Mouse (Mus musculus): ENCODE results near the gene Kcnt1.
"Not testable (repeated sequence)": the region's sequence is repeated elsewhere in the genome, so short reads cannot be mapped to it uniquely, and the experiment has no call there.

Kcnt1 gene

DNA sequence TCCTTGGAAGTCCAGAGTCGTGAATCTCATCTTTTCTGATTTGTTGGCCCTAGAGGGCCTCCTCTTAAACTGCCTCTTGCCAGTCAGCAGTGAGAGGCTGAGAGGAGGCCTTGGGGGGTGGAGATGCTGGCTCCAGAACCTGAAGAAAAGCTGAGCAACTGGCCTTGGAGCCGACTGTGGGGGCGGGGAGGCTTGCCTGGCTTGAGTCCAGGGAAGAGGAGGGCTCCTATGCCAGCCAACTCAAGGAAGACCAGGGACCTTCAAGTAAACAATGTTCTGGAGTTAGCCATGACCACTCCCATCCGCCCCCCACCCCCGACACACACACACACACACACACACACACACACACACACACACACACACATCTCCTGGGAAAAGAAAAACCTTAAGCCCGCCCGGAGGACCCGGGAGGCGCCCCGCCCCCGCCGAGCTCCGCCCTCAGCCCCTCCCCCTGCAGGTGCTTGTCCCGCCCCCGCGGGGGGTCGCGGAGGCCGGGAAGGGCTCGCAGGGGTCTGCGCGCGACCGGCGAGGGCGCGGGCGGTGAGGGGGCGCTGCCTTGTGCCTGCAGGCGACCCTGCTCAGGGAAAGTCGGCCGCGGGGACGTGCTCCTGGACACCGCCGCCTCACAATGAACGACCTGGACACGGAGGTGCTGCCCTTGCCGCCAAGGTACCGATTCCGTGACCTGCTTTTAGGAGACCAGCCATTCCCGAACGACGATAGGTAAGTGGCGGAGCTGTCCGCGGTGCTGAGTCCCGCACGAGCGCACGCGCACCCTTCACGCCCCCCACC lies at the start of gene Kcnt1:
TSS of gene Kcnt1 (plus strand) at position 398 of the 795 bp plus-strand sequence.
- peak; percentile 57 for DNase-seq

DNA sequence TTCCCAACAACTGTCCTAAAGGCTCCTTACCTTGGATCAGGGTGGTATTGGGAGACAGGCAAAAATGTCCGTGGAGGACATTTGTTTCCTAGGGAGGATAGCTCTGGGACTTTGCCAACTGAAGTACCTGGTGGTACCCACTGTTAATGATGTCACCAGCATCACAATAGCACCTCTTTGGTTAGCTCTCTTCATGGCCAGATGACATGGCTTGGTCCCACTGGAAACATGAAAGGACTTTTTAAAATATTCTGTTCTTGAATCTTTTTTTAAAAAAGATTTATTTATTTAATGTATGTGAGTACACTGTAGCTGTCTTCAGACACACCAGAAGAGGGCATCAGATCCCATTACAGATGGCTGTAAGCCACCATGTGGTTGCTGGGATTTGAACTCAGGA lies 47.8 kb upstream of the Kcnt1 start, which contains the start of gene Glt6d1:
TSS of gene Glt6d1 (minus strand) at position 101 of the 400 bp plus-strand sequence.
- DNase-seq, result not testable (repeated sequence)

DNA sequence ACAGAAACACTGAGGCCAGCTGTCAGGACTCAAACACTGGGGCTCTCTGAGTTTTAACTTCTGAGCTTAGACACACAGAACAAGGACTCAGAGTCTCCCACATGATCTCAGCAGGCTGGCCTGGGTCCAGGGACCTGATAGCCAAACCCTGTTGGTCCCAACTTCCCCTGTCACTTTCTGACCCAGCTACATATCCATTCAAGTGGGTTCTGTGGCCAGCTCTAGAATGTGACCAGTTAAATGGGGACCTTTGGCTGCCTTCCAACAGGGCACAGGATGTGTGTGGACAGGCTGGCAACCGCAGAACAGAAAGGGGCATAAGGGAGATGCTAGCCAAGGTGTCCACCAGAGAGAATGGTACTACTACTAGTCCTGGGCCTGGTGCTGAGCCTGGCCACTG lies 40.7 kb upstream of the Kcnt1 start, which contains the start of gene Lcn9:
TSS of gene Lcn9 (plus strand) at position 348 of the 400 bp plus-strand sequence.
- DNase-seq, result no peak

DNA sequence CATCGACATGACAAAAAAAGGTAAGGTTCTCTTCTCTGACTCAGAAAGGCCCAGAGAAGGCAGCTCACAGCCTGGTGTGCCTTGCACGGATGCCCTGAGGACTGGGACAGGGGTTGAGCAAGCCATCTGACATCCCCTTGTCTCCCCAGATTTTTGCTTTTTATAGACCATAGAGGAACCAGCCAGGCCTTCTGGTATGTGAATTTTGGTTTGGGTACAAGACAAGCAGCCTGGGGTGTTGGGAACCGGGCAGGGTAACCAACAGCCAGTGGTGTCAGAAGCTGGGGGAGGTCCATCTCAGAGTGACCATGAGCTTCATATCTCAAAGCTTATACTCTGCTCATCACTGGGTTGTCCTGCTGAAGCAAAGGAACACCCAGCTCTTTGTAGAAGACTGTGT lies 38.8 kb upstream of the Kcnt1 start:
- no peak for DNase-seq

DNA sequence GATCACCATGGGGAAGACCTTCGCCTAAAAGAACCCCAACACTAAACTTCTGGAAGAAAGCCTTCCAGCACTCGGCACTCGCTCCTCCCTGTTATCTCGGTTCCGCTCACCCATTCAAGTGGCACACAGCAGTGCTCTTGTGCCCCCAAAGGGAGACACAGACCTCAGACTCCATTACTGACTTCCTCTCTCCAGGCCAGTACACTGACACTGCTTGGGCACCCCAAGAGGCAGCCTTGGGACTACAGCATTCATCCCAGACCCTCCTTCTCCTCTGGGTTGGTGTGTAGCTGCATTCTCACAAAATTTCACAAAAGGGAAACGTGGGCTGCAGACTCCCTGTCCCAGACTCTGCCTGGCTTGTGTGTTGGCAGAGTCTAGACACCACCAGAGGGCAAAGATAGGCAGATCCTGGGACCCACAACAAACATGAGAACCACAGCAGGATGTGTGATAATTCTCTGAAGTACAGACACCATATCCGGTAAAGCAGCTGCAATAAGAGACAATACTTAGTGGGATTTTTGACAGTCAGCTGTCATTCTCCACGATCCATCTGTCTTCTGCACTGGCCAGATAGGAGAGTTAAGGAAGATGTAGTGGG lies 35.1 kb upstream of the Kcnt1 start:
- no peak for DNase-seq

DNA sequence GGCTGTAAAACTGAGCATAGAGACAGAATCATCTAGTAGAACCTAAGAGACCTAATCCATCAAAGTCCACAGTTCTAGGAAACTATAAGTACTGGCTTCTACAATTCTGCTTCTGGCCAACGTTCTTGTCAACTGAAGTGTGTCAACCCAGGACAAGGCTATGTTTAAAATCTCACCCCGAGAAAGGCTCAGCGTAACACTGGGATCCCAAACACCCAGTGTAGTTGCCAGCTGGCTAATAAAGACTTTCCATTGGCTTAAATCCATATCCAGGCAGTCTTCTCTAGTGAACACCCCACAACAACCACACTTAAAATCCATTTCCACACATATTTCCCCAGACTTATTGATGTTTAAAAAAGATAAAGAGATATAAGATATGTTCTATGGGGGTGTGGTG lies 32.7 kb upstream of the Kcnt1 start:
- no peak for DNase-seq

DNA sequence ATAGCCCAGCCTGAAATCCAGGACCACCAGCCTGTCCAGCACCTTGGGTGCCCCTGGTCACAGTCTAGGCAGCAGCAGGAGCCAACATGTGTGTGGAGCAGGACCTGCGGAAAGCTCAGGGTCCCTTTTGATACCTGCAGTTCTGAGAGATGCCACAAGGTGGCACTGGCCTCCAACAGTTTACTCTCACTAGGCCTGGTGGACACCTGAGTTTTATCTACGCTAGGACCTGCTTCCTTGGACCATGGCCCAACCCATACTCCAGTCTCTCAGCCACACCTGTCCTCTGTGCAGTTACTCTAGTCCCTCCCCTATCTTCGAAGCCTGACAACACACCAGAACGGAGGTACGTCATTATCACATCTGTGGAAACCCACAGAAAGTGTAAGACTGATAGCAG lies 27.2 kb upstream of the Kcnt1 start:
- DNase-seq, result peak; percentile 79

DNA sequence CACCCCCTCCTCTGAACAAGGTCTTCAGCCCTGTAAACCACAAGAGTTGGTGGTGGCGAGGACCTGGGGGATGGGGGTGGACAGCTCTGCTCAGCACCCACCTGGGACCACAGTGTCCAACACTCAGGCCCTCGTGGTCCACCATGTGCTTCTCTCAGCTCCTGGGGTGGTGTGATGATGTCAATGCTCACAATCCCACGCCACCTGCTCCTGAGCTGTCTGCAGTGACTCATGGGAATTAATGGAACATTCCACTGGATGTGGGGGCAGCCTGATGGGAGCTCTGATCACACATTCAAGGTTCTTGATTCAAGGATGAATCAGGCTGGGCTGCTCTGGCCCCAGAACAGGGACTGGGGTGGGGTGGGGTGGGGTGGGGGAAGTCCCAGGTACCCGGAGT lies 21.4 kb upstream of the Kcnt1 start:
- no peak for DNase-seq

DNA sequence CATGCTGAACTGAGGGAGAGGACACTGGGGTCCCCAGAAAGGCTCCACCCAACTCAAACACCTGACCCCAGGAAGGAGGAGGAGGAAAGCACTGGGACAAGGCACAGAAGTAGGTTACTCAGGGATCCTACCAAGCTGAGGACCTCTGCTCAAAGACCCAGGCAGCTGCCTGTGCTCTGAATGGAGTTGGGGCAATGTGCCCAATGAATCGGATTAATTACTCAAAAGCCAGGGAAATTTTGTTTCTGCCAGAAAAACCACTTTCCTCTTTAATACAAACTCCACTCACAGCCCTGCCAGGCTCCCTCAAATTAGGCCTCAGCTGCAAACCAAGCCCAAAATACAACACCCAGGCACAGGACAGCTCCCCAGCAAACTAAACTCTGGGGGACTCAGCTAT lies 20.8 kb upstream of the Kcnt1 start:
- no peak for DNase-seq

DNA sequence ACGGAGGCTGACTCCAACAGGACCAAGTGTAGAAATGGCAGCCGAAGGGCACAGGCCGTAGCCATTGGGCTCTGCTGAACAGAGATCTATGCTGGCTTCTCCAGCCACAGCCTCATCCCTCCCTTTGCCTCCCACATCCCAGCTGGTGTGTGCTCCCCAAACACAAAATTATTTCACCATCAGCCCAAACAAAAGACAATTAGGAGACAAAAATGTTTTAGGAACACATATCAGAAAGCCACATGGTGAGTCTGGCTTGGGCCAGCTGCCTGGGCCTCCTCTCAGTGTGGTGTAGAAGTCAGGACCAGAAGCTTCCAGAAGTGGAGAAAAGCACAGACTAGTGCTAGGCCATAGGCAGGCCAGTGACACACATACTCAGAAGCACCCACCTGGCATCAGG lies 19.4 kb upstream of the Kcnt1 start:
- DNase-seq, result no peak

DNA sequence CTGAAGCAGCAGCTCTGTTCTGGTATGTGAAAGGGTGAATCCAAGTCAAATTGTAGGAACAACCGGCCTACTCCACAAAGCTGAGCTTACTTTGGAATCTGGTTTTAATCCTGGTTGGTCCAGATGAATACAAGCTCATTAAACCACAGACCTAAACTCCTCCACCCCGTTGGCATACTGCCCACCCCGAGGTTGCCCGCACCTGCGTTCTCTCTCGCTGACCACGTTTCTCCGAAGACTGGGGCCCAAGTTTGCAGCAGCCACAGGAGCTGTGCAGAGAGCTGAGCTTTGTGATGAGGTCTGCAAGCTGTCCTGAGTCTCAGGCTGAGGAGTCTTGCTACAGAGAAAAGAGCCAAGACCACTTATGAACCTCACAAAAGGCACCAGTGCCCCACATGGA lies 17.0 kb upstream of the Kcnt1 start:
- DNase-seq, result no peak

DNA sequence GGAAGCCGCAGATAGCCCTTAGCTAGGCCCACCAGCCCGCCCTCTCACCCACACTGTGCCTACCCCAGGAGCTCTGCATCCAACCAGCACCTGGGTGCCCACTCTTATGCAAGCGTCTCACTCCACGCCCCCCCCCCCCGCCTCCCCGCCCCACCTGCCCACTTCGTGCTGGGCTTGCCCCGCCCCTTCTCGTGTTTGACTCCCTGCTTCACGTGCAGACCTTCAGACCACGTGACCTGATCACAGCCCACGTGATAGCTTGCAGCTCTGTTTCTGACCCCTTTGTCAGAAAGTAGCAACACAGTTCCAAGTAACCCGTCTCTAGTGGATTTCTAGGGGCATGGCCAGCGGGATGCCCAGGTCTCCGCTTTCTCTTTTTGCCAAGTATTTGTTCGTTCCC lies 16.3 kb upstream of the Kcnt1 start, which contains the start of gene Sohlh1:
TSS of gene Sohlh1 (minus strand) at position 23 of the 400 bp plus-strand sequence.
- no peak for DNase-seq

DNA sequence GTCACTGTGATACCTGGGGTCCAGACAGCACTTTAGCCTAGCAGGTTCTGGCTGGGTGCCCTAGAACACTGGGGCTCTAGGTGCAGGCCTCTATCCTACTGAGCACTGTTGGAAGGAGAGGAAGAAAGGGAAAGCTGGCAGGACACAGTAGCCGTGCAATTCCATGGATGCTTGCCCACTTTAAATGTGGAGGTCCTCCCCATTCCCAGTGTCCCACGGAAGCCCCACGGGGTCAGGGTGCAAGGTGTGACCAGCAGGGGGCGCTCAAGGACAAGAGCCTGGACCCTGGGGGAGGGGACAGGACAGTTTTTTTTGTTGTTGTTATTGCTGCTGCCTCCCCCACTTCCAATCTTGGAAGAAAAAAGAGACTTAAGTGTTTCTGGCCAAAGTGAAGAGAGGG lies 13.2 kb upstream of the Kcnt1 start:
- peak; percentile 63 for DNase-seq

DNA sequence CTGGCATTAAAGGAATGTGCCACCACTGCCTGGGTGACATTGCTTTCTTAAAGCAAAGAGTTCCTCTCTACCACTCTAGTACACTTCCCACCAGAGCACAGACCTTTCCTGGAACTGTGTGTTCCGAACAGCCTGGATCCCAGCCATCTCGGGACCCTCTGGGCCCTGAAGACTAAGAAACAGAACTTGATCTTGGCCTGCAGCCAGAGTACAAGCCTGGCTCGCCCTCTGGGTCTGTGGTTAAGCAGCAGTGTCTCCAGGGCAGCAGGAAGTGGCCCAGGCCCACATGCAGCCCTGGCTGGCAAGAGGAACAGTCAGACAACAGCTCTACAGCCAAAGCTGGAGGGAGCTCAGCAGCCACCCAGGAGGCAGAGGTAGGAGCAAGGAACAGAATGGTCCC lies 10.9 kb upstream of the Kcnt1 start:
- DNase-seq, result peak; percentile 52

DNA sequence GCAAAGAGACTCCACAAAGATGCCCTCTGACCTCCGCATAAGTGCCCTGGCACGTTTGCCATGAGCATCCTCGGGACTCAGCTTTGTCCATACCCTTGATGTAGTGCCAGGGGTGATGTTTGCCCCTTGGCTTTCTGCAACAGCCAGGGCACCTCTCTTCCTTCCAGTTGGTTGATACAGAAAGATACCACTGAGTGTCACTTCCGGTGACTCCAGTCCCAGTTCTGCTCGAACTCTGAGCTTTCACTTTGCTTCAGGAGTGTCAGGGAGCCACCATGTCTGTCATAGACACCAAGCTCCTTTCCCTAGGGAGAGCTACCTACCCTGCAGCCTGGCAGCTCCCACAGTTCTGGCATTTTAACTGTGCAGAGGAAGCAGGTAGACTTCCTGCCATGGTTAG lies 9.5 kb upstream of the Kcnt1 start:
- DNase-seq, result no peak

DNA sequence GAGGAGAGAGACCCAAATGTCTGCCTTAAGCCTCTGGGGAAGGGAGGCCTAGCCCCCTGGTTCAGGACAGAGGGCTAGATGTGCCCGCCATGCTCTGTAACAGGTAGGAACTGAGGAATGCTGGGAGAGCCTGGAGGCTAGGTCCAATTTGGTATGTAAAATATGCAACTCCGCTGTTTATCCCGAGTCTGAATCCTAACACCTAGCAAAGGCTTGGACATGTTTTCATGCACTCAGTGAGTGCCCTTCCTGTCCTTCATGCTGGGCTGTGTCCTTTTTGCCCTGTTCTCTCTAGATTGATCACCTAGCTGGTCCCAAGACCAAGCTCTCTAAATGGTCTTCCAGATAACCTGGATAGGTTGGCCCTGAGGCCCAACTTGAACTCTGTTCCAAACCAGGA lies 3.6 kb upstream of the Kcnt1 start:
- no peak for DNase-seq

DNA sequence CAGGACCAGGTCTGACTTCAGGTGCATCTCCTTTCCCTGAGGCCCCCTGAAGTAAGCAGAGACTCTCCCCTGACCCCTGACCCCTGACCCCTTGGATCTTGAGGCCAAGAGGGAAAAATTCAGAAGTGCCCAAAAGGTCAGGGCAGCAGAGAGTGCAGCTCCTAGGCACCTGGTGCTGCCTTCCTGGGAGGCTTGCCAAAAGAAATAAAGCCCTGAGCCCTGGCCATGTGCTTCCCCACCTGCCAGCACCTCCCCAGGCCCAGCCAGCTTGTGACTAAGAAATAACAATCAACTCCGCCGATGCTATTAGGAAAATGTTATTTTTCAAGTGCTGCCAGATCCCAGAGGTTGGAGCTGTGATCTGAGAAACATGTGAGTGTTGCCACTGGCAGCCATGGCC lies 1.5 kb upstream of the Kcnt1 start:
- peak; percentile 48 for DNase-seq

DNA sequence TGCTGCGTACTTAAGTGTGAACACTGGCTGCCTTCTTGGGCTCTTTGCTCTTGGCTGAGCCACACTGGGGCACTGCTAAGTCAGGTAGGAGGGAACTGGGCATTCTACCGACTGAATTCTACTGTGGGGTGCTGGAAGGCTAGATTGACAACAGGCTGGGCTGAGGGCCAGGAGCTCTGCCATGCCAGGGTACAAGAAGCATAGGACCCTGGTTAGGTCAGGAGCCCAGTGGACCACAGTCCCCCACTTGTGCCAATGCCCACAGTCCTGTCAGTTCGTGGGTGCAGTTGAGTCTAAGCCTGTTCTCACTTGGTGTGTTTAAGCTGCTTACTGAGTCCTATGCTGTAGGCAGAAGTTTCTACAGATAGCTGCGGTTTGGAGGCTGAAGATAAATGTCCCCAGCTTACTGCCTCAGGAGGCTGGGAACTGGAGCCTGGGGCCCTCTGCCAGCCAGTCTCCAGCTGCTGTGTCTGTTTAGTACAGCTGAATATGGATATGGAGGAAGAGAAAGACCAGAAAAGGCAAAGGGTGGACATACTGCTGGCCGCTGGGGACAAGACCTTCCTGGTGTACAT lies 751 bp upstream of the Kcnt1 start:
- no peak for DNase-seq

DNA sequence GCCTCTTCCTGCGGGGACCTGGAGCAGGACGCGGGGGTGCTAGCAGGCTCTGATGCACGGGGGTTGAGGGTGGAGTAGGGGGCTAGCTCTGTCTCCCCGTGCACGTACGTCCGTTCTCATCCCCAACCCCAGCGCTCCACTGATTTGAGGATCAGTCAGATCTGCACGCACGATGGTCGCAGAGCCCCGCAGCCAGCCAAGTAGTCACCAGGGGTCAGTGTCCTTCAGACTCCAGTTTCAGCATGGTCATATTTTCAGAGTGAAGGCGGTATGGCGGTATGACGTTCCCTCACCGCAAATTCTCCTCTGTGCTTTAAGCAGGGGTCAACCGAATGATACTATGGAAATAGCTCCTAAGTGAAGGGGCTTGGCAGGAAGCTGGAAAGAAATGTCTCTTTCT lies 696 bp downstream of the Kcnt1 start:
- no peak for DNase-seq

DNA sequence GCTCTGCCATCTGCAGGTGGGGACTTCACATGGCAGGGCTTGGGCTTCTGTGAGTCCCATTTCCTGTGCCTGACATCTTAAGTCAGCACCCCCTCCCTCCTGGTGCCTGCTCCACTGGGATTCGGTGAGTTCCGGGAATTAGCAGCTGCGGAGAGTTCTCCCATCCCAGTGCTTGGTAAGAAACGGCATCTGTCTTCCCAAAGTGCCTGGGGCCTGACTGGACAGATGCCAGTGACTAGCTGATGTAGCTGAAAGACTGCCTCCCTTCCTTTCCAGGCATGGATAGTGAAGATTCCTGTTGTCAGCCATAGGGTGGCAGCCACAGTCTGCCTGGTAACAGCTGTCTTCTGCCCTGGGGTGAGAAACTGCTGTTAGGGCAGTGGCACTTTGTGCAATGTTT lies 1.9 kb downstream of the Kcnt1 start:
- DNase-seq, result no peak

DNA sequence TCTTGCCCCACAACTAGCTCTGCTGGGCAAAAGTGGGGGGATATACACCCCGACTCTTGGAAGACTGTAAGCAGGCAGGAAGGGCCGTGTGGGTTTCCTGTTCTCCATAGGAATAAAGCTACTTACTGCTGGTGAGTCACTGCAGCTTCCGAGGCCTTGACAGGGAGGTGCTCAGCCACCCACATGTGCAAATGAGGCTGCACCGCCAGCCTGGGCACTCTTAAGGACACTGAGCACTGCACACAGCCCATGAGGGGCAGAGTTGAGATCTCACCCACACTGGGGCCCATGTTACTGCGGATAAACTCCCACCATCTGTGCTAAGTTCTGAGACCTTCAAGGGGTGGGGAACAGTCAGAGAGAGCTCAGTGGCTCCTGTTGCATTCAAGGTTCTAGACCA lies 3.1 kb downstream of the Kcnt1 start:
- DNase-seq, result no peak

DNA sequence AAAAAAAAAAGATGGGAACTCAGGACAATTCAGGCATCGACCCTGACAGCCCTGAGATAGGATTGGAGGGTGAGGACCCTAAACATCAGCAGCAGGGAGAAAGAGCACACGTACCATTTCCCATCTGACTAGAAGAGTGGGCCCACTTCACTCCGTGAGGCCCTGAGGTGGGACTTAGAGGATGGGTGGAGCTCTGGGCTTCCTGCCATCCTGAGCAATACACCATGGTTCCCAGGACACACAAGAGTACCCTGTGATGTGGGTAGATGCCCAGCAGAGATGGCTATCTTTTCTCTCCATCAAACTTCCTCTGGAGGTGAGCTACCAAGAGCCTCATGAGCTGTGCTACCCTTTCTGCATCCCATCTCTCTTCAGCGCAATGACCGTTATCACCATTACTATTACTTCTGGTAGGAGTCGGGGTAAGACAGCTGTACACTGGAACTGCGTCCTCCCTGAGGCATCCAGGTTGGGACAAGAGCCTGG lies 13.8 kb downstream of the Kcnt1 start:
- DNase-seq, result no peak

DNA sequence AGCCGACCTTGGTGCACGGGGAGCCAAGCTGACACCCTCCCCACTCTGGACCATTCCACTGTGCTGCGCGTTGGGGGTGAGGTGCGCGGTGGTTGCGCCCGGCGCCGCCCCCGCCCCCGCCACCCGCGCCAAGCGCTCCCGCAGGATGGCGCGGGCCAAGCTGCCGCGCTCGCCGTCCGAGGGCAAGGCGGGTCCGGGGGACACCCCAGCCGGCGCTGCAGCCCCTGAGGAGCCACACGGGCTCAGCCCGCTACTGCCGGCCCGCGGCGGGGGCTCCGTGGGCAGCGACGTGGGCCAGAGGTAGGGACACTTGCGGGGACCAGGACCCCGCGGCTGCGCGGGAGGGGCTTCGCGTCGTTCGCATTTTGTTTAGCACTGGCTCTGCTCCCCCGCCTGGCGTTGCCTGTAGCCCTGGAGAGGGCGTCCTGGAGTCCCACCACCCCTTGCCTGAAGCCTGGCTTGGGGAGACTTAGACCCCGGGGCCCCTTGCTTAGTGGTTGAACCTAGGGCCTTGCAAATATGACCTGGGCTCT lies 14.3 kb downstream of the Kcnt1 start:
- no peak for DNase-seq

DNA sequence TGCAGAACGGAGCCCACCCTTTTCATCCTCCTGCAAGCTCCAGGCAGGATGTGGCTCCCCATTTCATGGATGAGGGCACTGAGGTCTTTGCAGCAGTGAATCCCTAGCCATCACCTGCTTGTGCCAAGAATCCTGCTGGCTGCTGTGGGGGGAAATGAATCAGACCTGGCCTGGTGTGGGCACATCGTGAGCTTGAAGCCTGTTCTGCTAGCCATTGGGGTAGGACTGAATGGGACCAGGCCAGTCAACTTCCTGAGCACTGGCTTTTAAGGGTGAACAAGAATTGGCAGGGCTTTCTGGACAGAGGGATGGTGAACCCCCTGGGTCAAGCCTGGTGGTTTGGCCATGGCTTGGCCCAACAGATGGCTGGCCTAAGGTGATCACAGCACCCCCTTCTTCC lies 15.0 kb downstream of the Kcnt1 start:
- no peak for DNase-seq
